In genomic region chr1:186448841-186449650, GRCm38 (mm10) we compare ENCODE assay signal across 7 mouse cellular contexts.
A peak's percentile ranks its signal among the peaks of the same experiment; 100 is the strongest.
DNase-seq lines count a peak whose midpoint lies in the region; ATAC-seq lines count a peak whose summit lies in the region.

No protein-coding gene starts in this region.

- no peak overlapping the region for H3K9ac ChIP-seq in midbrain, embryonic 16.5 days (ENCODE audit: low read depth, low read length)
- H3K9ac ChIP-seq in hindbrain, embryonic 12.5 days, result no peak overlapping the region
- H3K9ac ChIP-seq in neural tube, embryonic 13.5 days, result no peak overlapping the region

- no peaks in the 10 kb centered on the region for H3K9me3 ChIP-seq in midbrain, embryonic 10.5 days (replicated peaks)
- no peaks in the 10 kb centered on the region for H3K9me3 ChIP-seq in midbrain, embryonic 16.5 days (replicated peaks; ENCODE audit: control insufficient read depth, low read length, poor library complexity, severe bottlenecking)
- H3K9me3 ChIP-seq in hindbrain, embryonic 12.5 days (replicated peaks), result no peaks in the 10 kb centered on the region
- no peaks in the 10 kb centered on the region for H3K9me3 ChIP-seq in neural tube, embryonic 13.5 days

- H3K36me3 ChIP-seq in midbrain, embryonic 10.5 days, result no peaks in the 10 kb centered on the region
- no peaks in the 10 kb centered on the region for H3K36me3 ChIP-seq in midbrain, embryonic 16.5 days (ENCODE audit: control insufficient read depth, insufficient read depth, low read length)
- H3K36me3 ChIP-seq in hindbrain, embryonic 12.5 days, result no peaks in the 10 kb centered on the region
- H3K36me3 ChIP-seq in neural tube, embryonic 13.5 days, result no peaks in the 10 kb centered on the region

- H3K27ac ChIP-seq in midbrain, embryonic 10.5 days (replicated peaks), result peak overlapping the region; percentile 55
- no peak overlapping the region for H3K27ac ChIP-seq in midbrain, embryonic 16.5 days (ENCODE audit: low read length)
- peak overlapping the region; percentile 2 for H3K27ac ChIP-seq in hindbrain, embryonic 12.5 days
- no peak overlapping the region; the same call in 1 of the 2 replicates for H3K27ac ChIP-seq in neural tube, embryonic 13.5 days (replicated peaks)

- H3K4me1 ChIP-seq in midbrain, embryonic 10.5 days, result peaks cover 15% of the 10 kb centered on the region
- H3K4me1 ChIP-seq in midbrain, embryonic 16.5 days (ENCODE audit: control insufficient read depth, insufficient read depth, low read length), result 0 out of 2 replicates have a peak, but pooled peaks cover 5% of the 10 kb centered on the region
- peaks cover 7% of the 10 kb centered on the region; the same call in 1 of the 2 replicates for H3K4me1 ChIP-seq in hindbrain, embryonic 12.5 days
- peaks cover 8% of the 10 kb centered on the region; the same call in 1 of the 2 replicates for H3K4me1 ChIP-seq in neural tube, embryonic 13.5 days (replicated peaks)

- H3K27me3 ChIP-seq in midbrain, embryonic 10.5 days (ENCODE audit: low read depth, poor library complexity, severe bottlenecking), result no peaks in the 10 kb centered on the region
- no peaks in the 10 kb centered on the region for H3K27me3 ChIP-seq in midbrain, embryonic 16.5 days (ENCODE audit: control insufficient read depth, insufficient read depth, low read depth, low read length)
- no peaks in the 10 kb centered on the region for H3K27me3 ChIP-seq in hindbrain, embryonic 12.5 days
- H3K27me3 ChIP-seq in neural tube, embryonic 13.5 days, result no peaks in the 10 kb centered on the region

- H3K4me3 ChIP-seq in midbrain, embryonic 10.5 days, result no peak overlapping the region
- H3K4me3 ChIP-seq in midbrain, embryonic 16.5 days (ENCODE audit: low read depth, low read length), result no peak overlapping the region
- H3K4me3 ChIP-seq in hindbrain, embryonic 12.5 days, result no peak overlapping the region
- H3K4me3 ChIP-seq in neural tube, embryonic 13.5 days, result no peak overlapping the region

- ATAC-seq in midbrain, embryonic 16.5 days, result no peak
- ATAC-seq in hindbrain, embryonic 12.5 days (ENCODE audit: low FRiP score), result peak; percentile 46; the same call in 1 of the 2 replicates
- peak; percentile 59; the same call in 1 of the 2 replicates for ATAC-seq in neural tube, embryonic 13.5 days (ENCODE audit: low read depth)
- ATAC-seq in frontal cortex, adult (ENCODE audit: low TSS enrichment), result no peak

- DNase-seq in midbrain, embryonic 10.5 days (ENCODE audit: low spot score), result peak; percentile 20
- DNase-seq in cerebellum, postnatal 25 days, result peak; percentile 71 to 77
- no peak for DNase-seq in spleen, postnatal 4 days (ENCODE audit: low spot score in 2 of 2)

- 47% methylated on average over 16 of the region's 16 CpGs for WGBS in midbrain, embryonic 10.5 days
- WGBS in midbrain, embryonic 16.5 days, result 45% methylated on average over 16 of the region's 16 CpGs
- WGBS in hindbrain, embryonic 12.5 days, result 40% methylated on average over 16 of the region's 16 CpGs
- WGBS in neural tube, embryonic 13.5 days, result 51% methylated on average over 16 of the region's 16 CpGs

- H3K4me2 ChIP-seq in midbrain, embryonic 16.5 days (ENCODE audit: low read length), result no peak overlapping the region
- H3K4me2 ChIP-seq in hindbrain, embryonic 12.5 days (replicated peaks), result no peak overlapping the region
- H3K4me2 ChIP-seq in neural tube, embryonic 13.5 days, result no peak overlapping the region

Comparison
In these comparisons a context has a peak if more than half of its experiments do, and no peak if none do; other contexts are left out.
1. H3K27ac ChIP-seq: peak in midbrain, embryonic 10.5 days (single experiment) and hindbrain, embryonic 12.5 days (single experiment); none in midbrain, embryonic 16.5 days (single experiment) and neural tube, embryonic 13.5 days (single experiment).
2. DNase-seq: peak in midbrain, embryonic 10.5 days (single experiment) and cerebellum, postnatal 25 days (2 of 2); none in spleen, postnatal 4 days (0 of 2).
3. ATAC-seq: peak in hindbrain, embryonic 12.5 days (single experiment) and neural tube, embryonic 13.5 days (single experiment); none in midbrain, embryonic 16.5 days (single experiment) and frontal cortex, adult (single experiment).